Mouse (Mus musculus): ENCODE data around the gene Mical2.
A peak's percentile ranks its signal among the peaks of the same experiment; 100 is the strongest.

The Mical2 gene

GRCm38 (mm10) chr7:112244071-112244470 is 18.4 kb downstream of the Mical2 start:
- DNase-seq, result peak; percentile 65 to 74

- no peak for DNase-seq
Observed at GRCm38 (mm10) chr7:112244683-112245082, 19.0 kb downstream of the Mical2 start.

GRCm38 (mm10) chr7:112245839-112246438 is 20.3 kb downstream of the Mical2 start:
- DNase-seq, result no peak

GRCm38 (mm10) chr7:112246442-112246841 is 20.8 kb downstream of the Mical2 start:
- DNase-seq, result no peak

- no peak for DNase-seq
Observed at GRCm38 (mm10) chr7:112247890-112248289, 22.2 kb downstream of the Mical2 start.

GRCm38 (mm10) chr7:112249476-112249875 is 23.8 kb downstream of the Mical2 start:
- no peak for DNase-seq

GRCm38 (mm10) chr7:112252065-112252464 is 26.4 kb downstream of the Mical2 start:
- DNase-seq, result no peak

GRCm38 (mm10) chr7:112254233-112254632 is 28.6 kb downstream of the Mical2 start:
- DNase-seq, result no peak

- DNase-seq, result peak in 1 of 2 experiments; percentile 41
Observed at GRCm38 (mm10) chr7:112255248-112255866, 29.7 kb downstream of the Mical2 start.

GRCm38 (mm10) chr7:112258338-112258903 is 32.8 kb downstream of the Mical2 start:
- no peak for DNase-seq

- DNase-seq, result no peak
Observed at GRCm38 (mm10) chr7:112259286-112259685, 33.6 kb downstream of the Mical2 start.

- no peak for DNase-seq
Observed at GRCm38 (mm10) chr7:112261121-112261520, 35.5 kb downstream of the Mical2 start.

- DNase-seq, result no peak
Observed at GRCm38 (mm10) chr7:112267266-112267665, 41.6 kb downstream of the Mical2 start.

- DNase-seq, result no peak
Observed at GRCm38 (mm10) chr7:112268761-112269425, 43.2 kb downstream of the Mical2 start.

GRCm38 (mm10) chr7:112270870-112271269 is 45.2 kb downstream of the Mical2 start:
- DNase-seq, result peak; percentile 73

GRCm38 (mm10) chr7:112271627-112272026 is 46.0 kb downstream of the Mical2 start:
- DNase-seq, result no peak

GRCm38 (mm10) chr7:112272692-112273091 is 47.0 kb downstream of the Mical2 start:
- no peak for DNase-seq

GRCm38 (mm10) chr7:112273451-112273850 is 47.8 kb downstream of the Mical2 start:
- DNase-seq, result no peak

GRCm38 (mm10) chr7:112274611-112275010 is 49.0 kb downstream of the Mical2 start:
- no peak for DNase-seq

GRCm38 (mm10) chr7:112275093-112275492 is 49.4 kb downstream of the Mical2 start:
- no peak for DNase-seq

GRCm38 (mm10) chr7:112275883-112276282 is 50.2 kb downstream of the Mical2 start:
- DNase-seq, result no peak

GRCm38 (mm10) chr7:112276823-112277222 is 51.2 kb downstream of the Mical2 start:
- no peak for DNase-seq

- no peak for DNase-seq
Observed at GRCm38 (mm10) chr7:112278648-112279047, 53.0 kb downstream of the Mical2 start.

GRCm38 (mm10) chr7:112280474-112280873 is 54.8 kb downstream of the Mical2 start:
- DNase-seq, result no peak
